Mouse (Mus musculus) lung, embryonic 16.5 days (tissue): ENCODE results near the gene Clmp. TPM values are rescaled to one million over a fixed set of nuclear protein-coding genes. Genes with fewer than 3 reads are reported as not detected.
A peak's percentile ranks its signal among the peaks of the same experiment; 100 is the strongest.
"Not testable (repeated sequence)": the region's sequence is repeated elsewhere in the genome, so short reads cannot be mapped to it uniquely, and the experiment has no call there.

Experiments used
- ATAC-seq: fragments of 200-750 bp; cut with Nextera tagmentation; 2 replicates; pipeline ENCODE4 v1.8.0; 2017; ENCODE audit warnings: low read depth, mild to moderate bottlenecking, moderate library complexity
- H3K27ac ChIP-seq: fragments of 300-500 bp; sonication (generic); 2 replicates; pipeline ENCODE4 v1.5.1; 2014; ENCODE audit warnings: mild to moderate bottlenecking, control low read depth, low read length
- H3K27me3 ChIP-seq: fragments of 300-500 bp; sonication (generic); 2 replicates; pipeline ENCODE4 v1.6.1; 2014; ENCODE audit warnings: low read depth, low read length, mixed read lengths; ENCODE audit not compliant: control insufficient read depth, insufficient read depth
- H3K36me3 ChIP-seq: fragments of 300-500 bp; sonication (generic); 2 replicates; pipeline ENCODE4 v1.6.1; 2014; ENCODE audit warnings: low read length; ENCODE audit not compliant: control insufficient read depth, insufficient read depth
- H3K4me1 ChIP-seq: fragments of 300-500 bp; sonication (generic); replicated peaks from 2 replicates; pipeline ENCODE4 v1.6.1; 2014; ENCODE audit warnings: low read length, mixed read lengths; ENCODE audit not compliant: control insufficient read depth, insufficient read depth
- H3K4me2 ChIP-seq: fragments of 300-500 bp; sonication (generic); 2 replicates; pipeline ENCODE4 v1.6.1; 2014; ENCODE audit warnings: low read depth, low read length, control low read depth
- H3K4me3 ChIP-seq: fragments of 300-500 bp; sonication (generic); 2 replicates; pipeline ENCODE4 v1.5.1; 2014; ENCODE audit warnings: mild to moderate bottlenecking, low read length, control low read depth
- H3K9ac ChIP-seq: fragments of 300-500 bp; sonication (generic); 2 replicates; pipeline ENCODE4 v1.6.1; 2014; ENCODE audit warnings: low read length, control low read depth
- H3K9me3 ChIP-seq: fragments of 300-500 bp; sonication (generic); 2 replicates; pipeline ENCODE4 v1.6.1; 2016; ENCODE audit warnings: low read length; ENCODE audit not compliant: control insufficient read depth
- WGBS: fragments of 180-500 bp; shearing (Covaris S2); extraction: QIAGEN DNeasy Blood & Tissue Kit; methylation state at CpG from one replicate; pipeline ENCODE4 v1.1.7; 2014; 5-methylcytosine and 5-hydroxymethylcytosine counted together
- polyA plus RNA-seq: library from polyadenylated mRNA; unstranded; fragments of >200 nt; fragmentation: Nextera tagmentation; extraction: Ambion mirVana; gene quantifications from 2 replicates; pipeline ENCODE4 v1.2.1, GENCODE M21; 2015

Clmp gene
- polyA plus RNA-seq, 1 experiment from 2014 or later = 10.8 TPM

DNA sequence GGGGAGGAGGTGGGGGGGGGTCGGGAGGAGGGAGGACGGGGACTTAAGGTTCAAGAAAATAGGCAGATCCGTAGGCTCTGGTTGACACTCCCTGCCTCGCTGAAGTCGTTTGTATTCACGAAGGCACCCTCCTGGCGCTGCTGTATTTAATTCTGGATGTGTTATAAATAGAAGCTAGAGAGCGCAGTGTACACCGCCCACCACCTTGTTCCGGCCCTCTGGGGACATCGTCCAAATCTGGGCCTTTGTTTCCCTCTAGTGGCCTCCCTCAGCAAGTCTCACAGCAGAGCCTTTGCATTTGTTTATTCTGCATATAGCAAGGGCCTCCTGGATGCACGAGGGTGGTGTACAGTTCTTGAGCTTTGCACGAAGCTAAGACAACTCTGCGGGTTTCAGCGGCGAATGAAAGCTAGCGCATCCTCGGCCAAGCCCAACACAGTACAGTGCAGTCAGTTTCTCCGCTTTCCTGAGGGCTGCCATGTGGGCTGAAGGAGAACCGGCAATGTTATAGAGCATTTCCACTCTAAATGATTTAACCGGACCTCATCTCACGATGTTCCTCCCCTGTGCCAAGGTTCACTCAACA is 72.0 kb downstream of the Clmp start:
- Histone ChIP-seq H3K9ac (peak overlapping the region; percentile 58), H3K4me1 (peaks cover 14% of the 10 kb centered on the region), H3K36me3 (no peaks in the 10 kb centered on the region), H3K27ac (peak overlapping the region; percentile 59), H3K9me3 (no peaks in the 10 kb centered on the region), H3K4me3 (peak overlapping the region; percentile 41), H3K4me2 (peak overlapping the region; percentile 77), H3K27me3 (no peaks in the 10 kb centered on the region)
- WGBS = 7% methylated on average over 22 of the region's 22 CpGs
- ATAC-seq = peak; percentile 94

DNA sequence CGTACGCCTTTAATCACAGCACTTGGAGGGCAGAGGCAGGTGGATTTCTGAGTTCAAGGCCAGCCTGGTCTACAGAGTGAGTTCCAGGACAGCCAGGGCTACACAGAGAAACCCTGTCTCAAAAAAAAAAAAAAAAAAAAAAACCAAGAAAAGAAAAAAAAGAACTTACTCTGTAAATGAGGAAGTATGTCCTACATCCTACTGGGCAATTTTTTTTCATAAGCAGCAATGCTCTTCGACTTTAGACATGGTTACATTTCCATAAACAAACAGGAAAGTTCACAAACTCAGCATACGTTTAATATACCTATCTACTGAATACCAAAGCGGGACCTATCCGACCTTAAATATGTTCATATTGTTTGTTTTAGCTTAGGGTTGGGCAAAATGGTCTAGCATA is 76.6 kb downstream of the Clmp start:
- Histone ChIP-seq H3K4me3 (no peak overlapping the region), H3K4me2 (no peak overlapping the region), H3K4me1 (peaks cover 4% of the 10 kb centered on the region), H3K9ac (no peak overlapping the region), H3K27ac (no peak overlapping the region), H3K9me3 (no peaks in the 10 kb centered on the region), H3K36me3 (no peaks in the 10 kb centered on the region), H3K27me3 (no peaks in the 10 kb centered on the region)
- WGBS = 72% methylated on average over 6 of the region's 6 CpGs
- no peak for ATAC-seq

GRCm38 (mm10) chr9:40764887-40765580 is 79.3 kb downstream of the Clmp start:
- no peak for ATAC-seq
- Histone ChIP-seq H3K27me3 (no peaks in the 10 kb centered on the region), H3K4me2 (peak overlapping the region; percentile 28; the same call in 1 of the 2 replicates), H3K4me3 (no peak overlapping the region), H3K9me3 (no peaks in the 10 kb centered on the region), H3K36me3 (no peaks in the 10 kb centered on the region), H3K4me1 (no peaks in the 10 kb centered on the region), H3K9ac (no peak overlapping the region), H3K27ac (no peak overlapping the region)
- 73% methylated on average over 8 of the region's 9 CpGs for WGBS

GRCm38 (mm10) chr9:40765581-40765940 is 79.8 kb downstream of the Clmp start:
- H3K9me3 ChIP-seq = no peaks in the 10 kb centered on the region
- no peaks in the 10 kb centered on the region for H3K36me3 ChIP-seq
- H3K4me3 ChIP-seq = no peak overlapping the region
- H3K27me3 ChIP-seq = no peaks in the 10 kb centered on the region
- no peaks in the 10 kb centered on the region for H3K4me1 ChIP-seq
- no peak overlapping the region for H3K27ac ChIP-seq
- peak; percentile 52; the same call in 1 of the 2 replicates for ATAC-seq
- H3K4me2 ChIP-seq = peak overlapping the region; percentile 28; the same call in 1 of the 2 replicates
- WGBS = 29% methylated on average over 12 of the region's 12 CpGs
- H3K9ac ChIP-seq = no peak overlapping the region

GRCm38 (mm10) chr9:40766058-40766605 is 80.4 kb downstream of the Clmp start:
- Histone ChIP-seq H3K4me1 (no peaks in the 10 kb centered on the region), H3K9me3 (no peaks in the 10 kb centered on the region), H3K27me3 (no peaks in the 10 kb centered on the region), H3K27ac (no peak overlapping the region), H3K4me2 (no peak overlapping the region), H3K4me3 (no peak overlapping the region), H3K9ac (no peak overlapping the region), H3K36me3 (no peaks in the 10 kb centered on the region)
- no peak for ATAC-seq
- 49% methylated on average over 7 of the region's 7 CpGs for WGBS

GRCm38 (mm10) chr9:40767946-40768345 is 82.2 kb downstream of the Clmp start:
- Histone ChIP-seq H3K4me3 (no peak overlapping the region), H3K4me1 (no peaks in the 10 kb centered on the region), H3K27ac (no peak overlapping the region), H3K9ac (no peak overlapping the region), H3K9me3 (no peaks in the 10 kb centered on the region), H3K4me2 (no peak overlapping the region), H3K27me3 (no peaks in the 10 kb centered on the region), H3K36me3 (no peaks in the 10 kb centered on the region)
- WGBS = 83% methylated on average over 4 of the region's 4 CpGs
- ATAC-seq = no peak

GRCm38 (mm10) chr9:40772246-40772645 is 86.5 kb downstream of the Clmp start:
- H3K27me3 ChIP-seq = no peaks in the 10 kb centered on the region
- H3K9ac ChIP-seq = no peak overlapping the region
- no peaks in the 10 kb centered on the region for H3K9me3 ChIP-seq
- no peak for ATAC-seq
- 68% methylated on average over 13 of the region's 13 CpGs for WGBS
- no peak overlapping the region for H3K27ac ChIP-seq
- H3K4me2 ChIP-seq = no peak overlapping the region
- no peak overlapping the region for H3K4me3 ChIP-seq
- no peaks in the 10 kb centered on the region for H3K36me3 ChIP-seq
- peaks cover 5% of the 10 kb centered on the region; the same call in 1 of the 2 replicates for H3K4me1 ChIP-seq

DNA sequence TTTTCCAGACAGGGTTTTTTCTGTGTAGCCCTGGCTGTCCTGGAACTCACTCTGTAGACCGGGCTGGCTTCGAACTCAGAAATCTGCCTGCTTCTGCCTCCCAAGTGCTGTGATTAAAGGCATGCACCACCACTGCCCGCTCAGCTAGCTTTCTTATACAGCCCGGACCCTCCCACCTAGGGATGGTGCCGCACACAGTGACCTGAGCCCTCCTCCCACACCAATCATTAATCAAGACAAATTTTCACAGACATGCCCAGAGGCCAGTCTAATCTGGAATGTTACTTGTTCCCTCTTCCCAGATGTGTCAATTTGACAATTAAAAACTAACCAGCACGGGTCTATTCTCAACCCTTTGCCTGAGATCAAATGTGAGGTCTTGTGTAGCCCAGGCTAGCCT is 87.4 kb downstream of the Clmp start:
- H3K4me2 ChIP-seq, H3K4me1 ChIP-seq, ATAC-seq, H3K36me3 ChIP-seq, H3K27me3 ChIP-seq, H3K27ac ChIP-seq, H3K4me3 ChIP-seq, H3K9ac ChIP-seq, H3K9me3 ChIP-seq: not testable (repeated sequence)
- 74% methylated on average over 6 of the region's 6 CpGs for whole genome bisulfite sequencing

DNA sequence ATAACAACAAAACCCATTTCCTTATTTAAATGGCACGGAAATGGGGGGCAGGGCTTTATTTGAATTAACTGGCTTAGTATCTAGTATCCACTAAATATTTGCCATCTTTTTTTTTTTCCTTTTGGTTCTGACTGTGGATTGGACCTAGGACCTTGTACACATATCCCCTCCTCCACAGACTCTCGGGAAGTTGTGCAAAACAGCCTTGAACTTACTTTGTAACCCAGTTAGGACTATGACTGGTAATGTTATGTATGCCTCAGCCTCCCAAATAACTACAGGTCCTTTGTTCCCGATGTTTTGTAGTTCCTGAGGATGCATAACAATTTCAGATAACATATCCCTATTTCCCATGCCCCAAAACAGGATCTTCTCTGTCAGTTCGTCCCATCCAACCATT is 88.1 kb downstream of the Clmp start:
- no peaks in the 10 kb centered on the region for H3K27me3 ChIP-seq
- no peaks in the 10 kb centered on the region for H3K36me3 ChIP-seq
- H3K4me1 ChIP-seq = peaks cover 5% of the 10 kb centered on the region; the same call in 1 of the 2 replicates
- H3K4me3 ChIP-seq = no peak overlapping the region
- no peak for ATAC-seq
- no peak overlapping the region for H3K4me2 ChIP-seq
- H3K9me3 ChIP-seq = no peaks in the 10 kb centered on the region
- H3K9ac ChIP-seq = no peak overlapping the region
- 65% methylated on average over 4 of the region's 4 CpGs for WGBS
- no peak overlapping the region for H3K27ac ChIP-seq
